Mouse (Mus musculus): Measurements from ENCODE around the gene 1700001P01Rik.
A peak's percentile ranks its signal among the peaks of the same experiment; 100 is the strongest.

DNA sequence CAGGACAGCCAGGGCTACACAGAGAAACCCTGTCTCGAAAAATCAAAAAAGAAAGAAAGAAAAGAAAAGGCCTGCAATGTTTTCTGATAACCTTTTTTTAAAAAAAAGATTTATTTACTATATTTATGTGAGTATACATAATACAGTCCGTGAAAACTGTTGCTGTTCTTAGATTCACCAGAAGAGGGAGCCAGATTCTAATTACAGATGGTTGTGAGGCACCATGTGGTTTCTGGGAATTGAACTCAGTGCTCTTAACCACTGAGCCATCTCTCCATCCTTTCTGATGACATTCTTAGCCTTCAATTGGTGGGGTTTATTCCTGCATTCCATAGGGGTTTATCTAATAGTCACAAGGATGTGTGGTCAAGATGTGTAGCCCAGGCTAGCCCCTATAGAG is 17.4 kb upstream of the 1700001P01Rik start:
- peak; percentile 66 for TF ChIP-seq CTCF (IDR thresholded peaks at IDR 0.05; ENCODE audit: low read depth)
- no peak for TF ChIP-seq EP300 (IDR thresholded peaks at IDR 0.05; ENCODE audit: low read depth)

Data from heart, postnatal 0 days (tissue).